Mouse (Mus musculus) heart, embryonic 14.5 days (tissue): ENCODE results near the gene Kpnb1. TPM values are rescaled to one million over a fixed set of nuclear protein-coding genes. Genes with fewer than 3 reads are reported as not detected.

Experiments used
- ATAC-seq: fragments of 200-750 bp; cut with Nextera tagmentation; 2 replicates; pipeline ENCODE4 v1.8.0; 2017; ENCODE audit warnings: low read depth, moderate TSS enrichment; ENCODE audit not compliant: insufficient number of reproducible peaks, insufficient read depth, low FRiP score
- H3K27ac ChIP-seq, 2 experiments: fragments of 200-500 bp in 1 of 2; fragments of 300-500 bp in 1 of 2; sonication (generic) in 1 of 2; replicated peaks in 1 of 2; 2 replicates each; pipeline ENCODE4 v1.5.1; 2012 to 2014; ENCODE audit warnings: low read depth in 2 of 2, low read length in 2 of 2, control low read depth in 1 of 2, mild to moderate bottlenecking in 1 of 2, mixed read lengths in 1 of 2; ENCODE audit not compliant: control insufficient read depth in 1 of 2, insufficient read depth in 1 of 2
- H3K27me3 ChIP-seq: fragments of 300-500 bp; sonication (generic); 2 replicates; pipeline ENCODE4 v1.6.1; 2014; ENCODE audit warnings: mild to moderate bottlenecking, low read length, control low read depth; ENCODE audit not compliant: control insufficient read depth, insufficient read depth
- H3K36me3 ChIP-seq: fragments of 300-500 bp; sonication (generic); 2 replicates; pipeline ENCODE4 v1.6.1; 2014; ENCODE audit warnings: mild to moderate bottlenecking, control low read depth, low read length, mixed read lengths; ENCODE audit not compliant: control insufficient read depth, insufficient read depth
- H3K4me1 ChIP-seq, 2 experiments: fragments of 200-500 bp in 1 of 2; fragments of 300-500 bp in 1 of 2; sonication (generic) in 1 of 2; 2 replicates each; pipeline ENCODE4 v1.6.1; 2012 to 2014; ENCODE audit warnings: low read length in 2 of 2, control low read depth in 1 of 2, mixed read lengths in 1 of 2; ENCODE audit not compliant: control insufficient read depth in 2 of 2, insufficient read depth in 2 of 2
- H3K4me2 ChIP-seq: fragments of 300-500 bp; sonication (generic); 2 replicates; pipeline ENCODE4 v1.6.1; 2014; ENCODE audit warnings: mild to moderate bottlenecking, low read length
- H3K4me3 ChIP-seq, 2 experiments: fragments of 200-500 bp in 1 of 2; fragments of 300-500 bp in 1 of 2; sonication (generic) in 1 of 2; 2 replicates each; pipeline ENCODE4 v1.5.1; 2012 to 2014; ENCODE audit warnings: low read length in 2 of 2, mild to moderate bottlenecking in 2 of 2, control low read depth in 1 of 2, low read depth in 1 of 2, moderate library complexity in 1 of 2; ENCODE audit not compliant: control insufficient read depth in 1 of 2, insufficient read depth in 1 of 2
- H3K9ac ChIP-seq: fragments of 300-500 bp; sonication (generic); 2 replicates; pipeline ENCODE4 v1.6.1; 2014; ENCODE audit warnings: mild to moderate bottlenecking, low read length
- H3K9me3 ChIP-seq: fragments of 300-500 bp; sonication (generic); 2 replicates; pipeline ENCODE4 v1.6.1; 2016; ENCODE audit warnings: low read length, control low read depth; ENCODE audit not compliant: control insufficient read depth
- WGBS: fragments of 180-500 bp; shearing (Covaris S2); extraction: QIAGEN DNeasy Blood & Tissue Kit; methylation state at CpG from one replicate; pipeline ENCODE4 v1.1.7; 2014; 5-methylcytosine and 5-hydroxymethylcytosine counted together
- polyA plus RNA-seq: library from polyadenylated mRNA; unstranded; fragments of >200 nt; fragmentation: Nextera tagmentation; extraction: Ambion mirVana; gene quantifications from 2 replicates; pipeline ENCODE4 v1.2.1, GENCODE M21; 2014

Gene Kpnb1
- polyA plus RNA-seq, 1 experiment from 2014 or later, result 38.8 TPM

DNA sequence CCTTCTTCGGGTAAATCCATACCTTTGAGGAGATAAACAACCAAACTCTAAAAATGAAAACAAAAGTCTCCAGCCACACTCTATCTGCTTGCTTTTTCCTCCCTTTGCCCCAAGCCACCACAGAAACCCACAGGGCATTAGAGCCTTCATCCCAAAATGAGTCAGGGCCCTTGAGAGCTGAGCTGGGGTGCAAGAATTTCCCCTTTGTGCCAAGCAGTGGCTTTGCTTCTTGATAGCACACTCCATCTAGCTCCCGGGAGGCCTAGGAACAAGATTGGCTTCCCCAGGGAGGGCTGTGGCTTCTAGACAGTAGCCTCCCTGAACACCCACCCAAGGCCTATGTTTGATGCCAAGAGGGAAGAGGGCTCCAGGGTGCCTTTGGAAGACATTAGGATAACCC, 56.0 kb downstream of the Kpnb1 start:
- ATAC-seq, result no peak
- 52% methylated on average over 2 of the region's 2 CpGs for WGBS

DNA sequence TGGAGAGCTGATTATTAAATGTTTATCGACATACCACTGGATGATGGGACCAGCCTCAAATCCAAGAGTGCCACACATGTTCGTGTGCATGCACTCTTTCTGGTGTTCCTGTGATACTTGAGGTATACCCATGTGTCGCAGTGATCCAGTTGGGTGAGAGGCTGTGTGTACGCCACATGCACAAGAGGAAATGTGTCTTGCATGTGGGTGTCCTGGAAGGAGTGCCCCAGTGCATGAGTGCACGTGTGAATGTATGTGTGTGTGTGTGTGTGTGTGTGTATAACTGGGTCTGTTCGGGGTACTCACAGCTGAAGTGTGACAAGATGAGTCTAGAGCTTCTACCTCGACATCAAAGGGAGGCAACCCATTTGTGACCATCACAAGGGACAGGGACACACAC, 57.4 kb downstream of the Kpnb1 start:
- 60% methylated on average over 7 of the region's 7 CpGs for WGBS
- Histone ChIP-seq H3K4me2 (no peak overlapping the region), H3K4me3 (no peak overlapping the region), H3K9me3 (no peaks in the 10 kb centered on the region), H3K27ac (no peak overlapping the region), H3K4me1 (no peaks in the 10 kb centered on the region), H3K27me3 (peaks cover 36% of the 10 kb centered on the region), H3K36me3 (no peaks in the 10 kb centered on the region), H3K9ac (no peak overlapping the region)
- ATAC-seq, result no peak

More for the DNA sequence above, 56.0 kb downstream of the Kpnb1 start:
- peaks cover 30% of the 10 kb centered on the region; the same call in 1 of the 2 replicates for H3K27me3 ChIP-seq
- H3K9me3 ChIP-seq, result no peaks in the 10 kb centered on the region
- H3K36me3 ChIP-seq, result 0 out of 2 replicates have a peak, but pooled peaks cover 7% of the 10 kb centered on the region
- H3K9ac ChIP-seq, result no peak overlapping the region
- H3K4me1 ChIP-seq, result no peaks in the 10 kb centered on the region
- no peak overlapping the region for H3K27ac ChIP-seq
- H3K4me3 ChIP-seq, result no peak overlapping the region
- no peak overlapping the region for H3K4me2 ChIP-seq

DNA sequence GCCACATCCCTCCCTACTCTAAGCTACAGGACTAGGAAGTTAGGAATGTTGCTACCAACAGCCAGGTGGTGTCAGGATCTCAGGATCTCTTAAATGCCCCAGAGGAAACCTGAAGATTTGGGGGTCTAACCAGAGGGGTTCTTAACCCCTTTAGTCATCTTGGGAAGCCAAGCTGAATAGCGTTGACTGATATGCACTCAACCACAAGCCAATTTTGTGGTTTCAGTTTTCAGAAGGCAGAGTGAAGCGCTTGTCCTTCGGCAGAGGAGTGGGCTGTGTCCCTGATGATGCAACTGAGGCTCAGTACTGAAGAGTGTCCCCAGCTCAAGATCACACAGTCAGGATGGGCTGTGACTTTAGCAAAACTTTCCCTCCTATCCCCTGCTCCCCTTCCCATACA, 58.7 kb downstream of the Kpnb1 start:
- WGBS, result 69% methylated on average over 3 of the region's 3 CpGs
- ATAC-seq, result no peak
- Histone ChIP-seq H3K27ac (no peak overlapping the region), H3K4me1 (no peaks in the 10 kb centered on the region), H3K9ac (no peak overlapping the region), H3K4me3 (no peak overlapping the region), H3K36me3 (no peaks in the 10 kb centered on the region), H3K27me3 (peaks cover 33% of the 10 kb centered on the region), H3K9me3 (no peaks in the 10 kb centered on the region), H3K4me2 (no peak overlapping the region)

DNA sequence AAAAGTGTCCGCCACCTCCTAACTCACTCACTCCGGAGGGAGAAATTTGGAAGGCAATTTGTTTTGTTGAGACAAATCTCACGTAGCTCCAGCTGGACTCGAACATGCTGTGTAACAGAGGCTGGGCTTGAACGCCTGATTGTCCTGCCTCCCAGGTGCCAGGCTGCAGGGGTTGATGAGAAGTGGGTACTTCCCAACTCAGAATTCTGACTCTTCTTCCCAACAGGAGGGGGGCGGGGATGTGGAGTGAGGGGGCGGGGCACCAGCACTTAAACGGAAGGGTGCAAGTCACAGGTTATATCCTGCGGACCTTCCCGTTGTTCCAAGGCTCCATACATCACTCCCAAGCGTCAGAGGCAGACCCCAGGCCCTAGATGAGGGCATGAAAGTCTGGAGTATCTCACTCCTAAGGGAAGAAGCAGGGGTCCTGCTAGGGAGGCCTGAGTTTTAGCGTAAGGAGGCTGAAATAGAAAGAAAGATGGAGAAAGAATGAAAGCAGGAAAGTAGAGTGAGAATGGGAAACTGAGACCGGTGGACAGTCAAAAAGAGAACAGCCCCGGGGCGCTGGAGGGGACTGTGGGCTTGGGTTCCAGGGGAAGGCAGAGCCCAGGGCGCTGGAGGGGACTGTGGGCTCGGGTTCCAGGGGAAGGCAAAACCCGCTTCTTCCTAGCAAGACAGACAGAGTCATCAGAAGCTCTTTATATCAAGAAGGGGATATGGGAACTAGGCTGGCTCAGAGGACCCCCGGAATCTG, 60.0 kb downstream of the Kpnb1 start:
- H3K36me3 ChIP-seq, result no peaks in the 10 kb centered on the region
- H3K4me2 ChIP-seq, result peak overlapping the region; percentile 73
- ATAC-seq, result no peak
- peak overlapping the region; percentile 57 for H3K9ac ChIP-seq
- peak overlapping the region; percentile 31 to 43 for H3K4me3 ChIP-seq
- WGBS, result 21% methylated on average over 19 of the region's 19 CpGs
- H3K27ac ChIP-seq, result no peak overlapping the region
- H3K9me3 ChIP-seq, result no peaks in the 10 kb centered on the region
- H3K4me1 ChIP-seq, result no peaks in the 10 kb centered on the region
- H3K27me3 ChIP-seq, result peaks cover 27% of the 10 kb centered on the region

DNA sequence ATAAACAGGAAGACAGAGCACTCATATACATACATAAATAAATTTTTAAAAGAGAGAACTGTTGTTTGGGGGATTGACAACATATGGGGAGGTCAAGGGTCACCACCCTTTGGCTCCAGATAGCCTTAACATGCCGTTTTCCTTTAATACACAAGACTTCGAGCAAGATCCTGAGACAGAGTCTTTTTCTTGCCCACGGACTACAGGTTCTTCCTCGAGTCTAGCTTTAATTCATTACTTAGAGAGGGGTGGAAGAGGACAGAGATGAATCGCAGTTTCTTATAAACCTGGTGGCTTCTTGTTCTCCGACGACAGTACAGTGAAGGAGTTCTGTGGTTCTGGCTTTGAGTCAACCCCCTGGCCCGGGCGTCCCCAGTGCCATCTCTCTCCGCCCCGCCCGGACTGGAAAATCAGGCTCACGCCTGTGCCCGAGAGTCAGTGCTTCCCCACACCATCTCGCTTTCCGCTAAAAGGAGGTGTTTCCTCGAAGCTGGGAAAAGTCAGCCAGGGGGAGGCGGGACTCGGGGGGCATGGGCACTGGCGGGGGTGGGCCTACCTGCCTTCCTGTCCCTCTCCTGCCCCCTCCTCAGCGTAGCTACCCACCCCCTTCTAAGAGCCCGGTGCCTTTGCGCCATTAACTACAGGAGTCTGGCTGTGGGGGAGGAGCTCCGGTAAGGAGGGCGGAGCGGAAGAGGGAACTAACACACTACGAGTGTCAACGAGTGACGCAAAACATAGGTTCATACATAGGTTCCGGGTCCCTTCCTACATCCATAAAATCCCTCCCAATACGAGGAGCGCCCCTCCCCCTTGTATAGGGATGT, 60.8 kb downstream of the Kpnb1 start:
- H3K4me1 ChIP-seq, result no peaks in the 10 kb centered on the region
- H3K4me2 ChIP-seq, result peak overlapping the region; percentile 73
- no peak overlapping the region for H3K27ac ChIP-seq
- H3K36me3 ChIP-seq, result no peaks in the 10 kb centered on the region
- 4% methylated on average over 32 of the region's 32 CpGs for WGBS
- peak overlapping the region; percentile 57 for H3K9ac ChIP-seq
- peak; percentile 51; the same call in 1 of the 2 replicates for ATAC-seq
- H3K4me3 ChIP-seq, result peak overlapping the region; percentile 31 to 43
- H3K27me3 ChIP-seq, result peaks cover 23% of the 10 kb centered on the region; the same call in 1 of the 2 replicates
- no peaks in the 10 kb centered on the region for H3K9me3 ChIP-seq

DNA sequence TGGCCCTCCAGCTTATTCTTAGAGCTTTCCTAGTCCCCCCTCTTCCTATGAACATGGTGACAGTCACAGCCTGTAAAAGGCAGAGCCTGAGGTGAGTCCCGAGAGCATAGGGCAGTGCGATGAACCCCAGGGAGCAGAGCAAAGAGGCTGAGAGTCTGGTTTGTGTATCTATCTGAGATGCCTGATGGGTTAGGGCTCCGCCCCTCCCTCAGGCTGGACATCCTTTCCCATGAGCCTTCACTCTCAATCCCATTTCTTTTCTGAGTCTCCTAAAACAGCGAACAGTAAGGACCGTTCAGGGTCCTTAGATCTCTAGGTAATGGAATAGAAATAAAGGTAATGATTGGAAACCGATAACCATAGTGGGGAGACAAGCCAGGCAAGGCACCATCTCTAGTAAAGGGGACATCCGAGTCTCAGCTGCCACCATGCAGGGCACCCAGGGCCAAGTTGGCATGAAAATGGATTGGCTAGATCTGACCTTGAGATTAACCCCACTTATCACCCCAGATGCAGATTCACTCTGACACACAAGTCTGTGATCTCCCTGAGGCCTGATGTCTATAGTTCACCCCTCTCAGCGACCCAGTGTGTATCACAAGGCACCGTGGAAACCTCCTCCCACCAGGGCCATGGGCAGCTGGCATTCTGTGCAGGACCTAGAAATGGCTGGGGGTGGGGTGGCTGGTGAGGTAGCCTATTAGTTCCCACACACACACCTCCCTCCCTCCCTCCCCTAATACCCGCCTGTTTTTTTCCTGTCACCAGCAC, 63.2 kb downstream of the Kpnb1 start:
- H3K27me3 ChIP-seq, result peaks cover 21% of the 10 kb centered on the region
- H3K4me3 ChIP-seq, result no peak overlapping the region
- no peak for ATAC-seq
- no peaks in the 10 kb centered on the region; a peak in 1 of 4 replicates for H3K4me1 ChIP-seq
- 53% methylated on average over 10 of the region's 10 CpGs for WGBS
- no peak overlapping the region for H3K4me2 ChIP-seq
- no peaks in the 10 kb centered on the region for H3K9me3 ChIP-seq
- H3K9ac ChIP-seq, result no peak overlapping the region
- no peaks in the 10 kb centered on the region for H3K36me3 ChIP-seq
- no peak overlapping the region for H3K27ac ChIP-seq

DNA sequence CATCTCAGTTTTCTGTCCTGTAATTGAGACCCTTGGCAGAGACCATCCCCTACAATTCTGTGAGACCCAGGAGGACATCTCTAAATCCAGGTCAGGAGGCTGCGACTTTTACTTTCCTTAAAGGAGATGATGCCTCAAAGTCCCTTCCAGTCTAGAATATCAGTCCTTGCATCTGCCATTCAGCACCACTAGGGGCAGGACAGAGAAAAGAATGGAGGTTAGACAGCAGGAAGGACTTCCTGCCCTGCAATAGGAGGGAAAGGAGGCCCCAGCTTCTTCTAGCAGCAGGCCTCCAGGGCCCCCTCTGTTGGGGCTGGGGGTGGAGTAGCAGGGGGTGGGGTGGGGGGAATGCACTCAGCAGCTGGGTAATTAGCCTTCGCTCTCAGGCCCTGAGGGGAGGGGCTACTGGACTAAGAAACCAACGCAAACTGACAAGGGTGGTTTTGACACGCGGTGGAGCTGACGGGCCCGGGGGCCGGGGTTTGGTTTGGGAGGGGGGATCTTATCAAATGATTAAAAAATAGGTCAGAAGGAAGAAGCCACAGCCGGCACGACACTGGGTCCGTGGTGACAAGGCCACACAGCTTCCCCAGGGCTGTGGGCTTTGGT, 64.3 kb downstream of the Kpnb1 start:
- H3K4me3 ChIP-seq, result no peak overlapping the region
- no peak overlapping the region for H3K4me2 ChIP-seq
- no peak for ATAC-seq
- H3K27ac ChIP-seq, result no peak overlapping the region
- no peaks in the 10 kb centered on the region for H3K36me3 ChIP-seq
- no peaks in the 10 kb centered on the region for H3K9me3 ChIP-seq
- WGBS, result 11% methylated on average over 11 of the region's 11 CpGs
- H3K9ac ChIP-seq, result no peak overlapping the region
- peaks cover 25% of the 10 kb centered on the region for H3K27me3 ChIP-seq
- H3K4me1 ChIP-seq, result no peaks in the 10 kb centered on the region; a peak in 1 of 4 replicates
